Mouse (Mus musculus) frontal cortex, postnatal 36 days (tissue): ENCODE results near the gene Ihh.

Experiments used
- DNase-seq, 2 experiments: peaks; one replicate each; pipeline ENCODE4 v3.0.0; 2022; ENCODE audit warnings: low spot score in 2 of 2

Ihh gene

GRCm38 (mm10) chr1:74947986-74948670 lies 3.3 kb downstream of the Ihh start:
- DNase-seq, result no peak

DNA sequence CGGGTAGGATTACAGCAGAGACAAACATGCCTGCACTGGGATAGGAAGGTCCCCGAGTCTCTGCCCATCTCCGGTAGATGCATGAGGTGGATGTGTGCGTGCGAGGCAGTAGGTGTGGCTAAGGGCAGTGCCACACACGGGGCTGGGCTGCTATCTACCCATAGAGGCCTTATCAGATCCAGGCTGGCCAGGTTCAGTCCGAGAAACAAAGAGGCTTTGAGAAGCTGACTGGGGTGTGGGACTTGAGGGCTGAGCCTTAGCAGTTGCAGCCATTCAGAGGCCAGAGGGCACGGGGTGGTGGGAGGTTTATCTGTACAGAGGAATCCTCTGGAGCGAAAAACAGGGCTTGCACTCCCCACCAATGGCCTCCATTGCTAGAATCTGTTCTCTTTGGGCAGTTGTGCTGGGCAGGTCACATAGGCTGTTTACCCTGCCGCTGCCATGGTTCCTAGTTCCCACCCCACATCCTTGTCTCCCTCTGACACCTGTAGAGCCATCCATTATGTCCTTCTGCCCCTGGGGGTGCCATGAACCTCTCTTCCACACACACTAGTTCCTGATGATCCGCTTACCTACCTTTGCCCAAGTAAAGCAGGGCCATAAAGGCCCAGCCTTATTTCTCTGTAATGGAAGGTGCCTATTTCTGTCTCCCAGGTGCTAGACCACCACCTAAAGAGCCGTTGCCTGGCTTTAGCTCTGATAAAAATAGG lies 9.7 kb downstream of the Ihh start:
- DNase-seq, result no peak

DNA sequence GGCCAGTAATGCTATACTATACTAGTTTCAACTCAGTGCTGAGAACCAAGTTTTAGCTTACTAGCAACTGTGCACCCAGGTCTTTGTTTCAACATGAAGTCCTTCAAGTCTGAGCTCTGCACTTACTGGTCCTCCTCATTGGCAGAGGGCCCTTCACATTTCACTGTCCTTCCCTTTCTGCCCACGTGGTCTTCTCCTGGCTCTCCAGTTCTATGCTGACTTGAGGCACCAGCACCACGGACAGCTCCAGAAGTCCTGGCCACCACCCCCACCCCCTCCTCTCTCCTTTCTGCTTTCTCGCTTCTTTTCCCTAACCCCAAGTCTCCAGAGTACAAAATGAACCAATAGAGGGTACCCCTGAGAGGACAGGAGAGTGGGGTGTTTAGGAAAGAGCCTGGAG lies 11.7 kb downstream of the Ihh start:
- DNase-seq, result no peak

DNA sequence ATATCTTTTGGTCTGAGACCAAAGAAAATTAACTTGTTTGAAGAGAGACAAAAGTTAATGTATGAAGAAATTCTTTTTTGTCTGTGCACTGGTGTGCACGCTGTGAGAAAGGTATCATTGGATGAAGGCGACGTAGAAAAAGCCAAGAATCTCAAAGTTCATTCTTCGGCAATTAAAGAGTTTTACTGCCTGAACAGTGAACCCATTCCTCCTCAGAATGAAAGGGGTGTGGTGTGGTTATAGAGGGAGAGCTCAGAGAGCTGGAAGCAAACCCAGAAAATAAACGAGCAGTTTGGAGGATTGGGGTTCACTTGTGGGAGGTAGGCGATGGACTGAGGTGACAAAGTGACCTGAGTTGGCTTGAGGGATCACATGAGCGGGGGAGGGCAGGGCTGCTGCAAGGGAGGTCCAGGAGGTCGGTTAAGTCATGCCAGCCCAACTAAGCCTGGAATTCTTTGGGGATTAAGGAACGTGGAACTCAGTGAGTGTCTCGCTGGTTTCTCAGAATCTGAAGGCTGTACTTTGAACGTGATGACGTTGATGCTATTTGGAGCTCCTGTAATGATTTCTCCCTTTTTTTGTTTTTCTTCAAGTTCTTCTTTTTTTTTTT lies 15.1 kb downstream of the Ihh start:
- DNase-seq, result no peak

- DNase-seq, result peak; percentile 81 to 85
These were observed 16.1 kb downstream of the Ihh start, which contains the start of gene Cfap65 for GRCm38 (mm10) chr1:74935402-74935801. Cfap65 (minus strand) TSS chr1:74935599.

DNA sequence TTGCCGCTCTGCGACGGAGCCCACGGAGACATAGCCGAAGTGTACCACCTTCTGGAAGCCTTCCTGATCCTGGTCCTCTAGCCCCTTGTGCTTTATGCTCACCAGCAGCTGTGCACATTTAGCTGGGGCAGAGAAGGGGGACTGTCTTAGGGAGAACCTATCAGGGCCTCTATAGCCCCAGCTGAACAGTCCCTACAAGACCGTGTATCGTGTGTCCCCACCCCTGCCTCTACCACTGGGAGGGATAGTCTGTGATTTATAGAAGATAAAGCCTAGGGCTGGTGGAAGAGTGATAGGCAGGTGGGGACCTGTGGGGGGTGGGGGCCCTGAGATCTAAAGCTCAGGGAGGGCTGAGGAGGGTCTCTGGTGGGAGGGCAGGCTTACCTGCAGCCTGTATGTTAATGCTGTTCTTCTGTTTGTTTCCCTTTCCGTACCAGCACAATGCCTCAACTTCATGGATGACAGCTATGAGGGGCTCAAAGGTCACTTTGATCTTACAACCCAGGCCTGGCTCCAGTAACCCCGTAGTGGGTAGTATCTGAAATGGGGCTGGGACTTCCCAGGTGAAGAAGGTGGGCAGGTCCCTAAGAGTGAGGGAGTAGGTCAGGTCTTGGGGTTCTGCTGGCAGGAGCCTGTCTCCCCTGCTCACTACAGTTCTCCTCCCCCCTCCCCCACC lies 23.7 kb downstream of the Ihh start:
- DNase-seq, result no peak

DNA sequence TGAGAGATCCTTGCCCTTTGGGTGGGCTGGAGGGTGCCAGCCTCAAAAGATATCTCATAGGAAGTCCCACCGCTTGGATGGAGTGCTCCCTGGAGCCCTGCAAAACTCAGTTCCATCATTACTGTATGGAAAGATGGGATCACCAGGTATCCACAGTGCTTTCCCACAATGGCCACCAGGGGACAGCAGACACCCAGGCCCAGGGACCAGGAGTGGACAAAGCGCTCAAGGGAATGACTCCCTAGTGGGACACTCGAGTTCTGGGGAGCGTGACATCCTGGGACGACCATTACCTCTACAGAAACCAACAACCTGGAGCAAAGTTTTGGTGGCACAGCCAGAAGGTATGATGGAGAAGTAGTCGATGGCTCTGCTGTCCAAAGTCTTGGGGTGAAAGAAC lies 24.8 kb downstream of the Ihh start:
- peak in 1 of 2 experiments; percentile 48 for DNase-seq

DNA sequence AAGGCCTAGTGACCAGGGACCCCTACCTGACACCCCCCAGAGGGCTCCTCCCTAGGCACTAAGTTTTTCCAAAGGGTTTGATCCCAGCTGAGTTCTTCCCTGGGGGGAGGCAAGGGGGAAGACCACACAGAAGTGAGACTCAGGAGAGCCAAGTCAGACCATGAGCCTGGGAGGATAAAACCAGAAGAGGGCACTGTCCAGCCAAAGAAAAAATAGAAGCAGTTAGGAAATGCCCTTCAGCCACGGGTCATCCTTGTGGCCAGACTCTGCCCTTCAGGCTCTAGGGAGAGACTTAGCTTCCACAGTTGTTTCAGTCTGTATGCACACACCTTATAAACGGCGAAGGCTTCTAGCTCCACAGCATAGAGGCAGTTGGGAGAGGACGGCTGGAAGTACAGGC lies 27.0 kb downstream of the Ihh start:
- DNase-seq, result no peak

DNA sequence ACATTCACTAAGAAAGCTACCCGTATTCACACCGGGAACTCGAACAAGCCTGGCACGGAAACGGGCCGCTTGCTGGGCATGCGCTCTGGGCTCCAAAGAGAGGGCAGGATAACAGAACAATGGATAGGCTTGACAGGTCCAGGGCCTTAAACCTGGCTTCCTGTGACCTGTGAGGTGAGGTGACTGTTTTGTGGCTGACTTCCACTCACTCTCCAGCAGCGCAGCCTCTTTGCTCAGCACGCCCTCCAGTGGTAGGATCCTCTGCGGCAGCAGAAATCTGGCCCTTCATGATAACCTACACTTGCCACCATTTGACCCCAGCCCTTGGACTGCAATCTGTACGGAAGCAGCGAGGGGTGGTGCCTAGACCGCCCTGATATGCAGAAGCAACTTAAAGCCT lies 35.8 kb downstream of the Ihh start:
- DNase-seq, result no peak

GRCm38 (mm10) chr1:74902191-74902590 lies 49.3 kb downstream of the Ihh start:
- DNase-seq, result no peak

DNA sequence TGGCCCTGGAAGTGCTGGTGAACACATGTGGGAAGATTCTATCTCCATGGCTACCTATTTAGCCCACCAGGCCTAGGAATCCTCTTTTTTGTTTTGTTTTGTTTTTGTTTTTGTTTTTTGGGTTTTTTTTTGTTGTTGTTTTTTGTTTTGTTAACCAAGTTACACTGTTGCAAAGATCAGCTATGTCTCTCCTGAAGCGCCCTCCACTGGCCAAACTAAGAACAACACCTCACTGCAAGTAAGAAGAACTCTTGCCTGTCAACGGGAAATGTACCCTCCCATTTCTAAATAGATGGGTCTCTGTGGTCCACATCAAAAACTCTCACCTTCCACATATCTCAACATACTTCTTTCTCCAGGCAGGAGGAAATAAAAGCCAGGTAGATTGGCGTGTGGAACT lies 49.8 kb downstream of the Ihh start:
- peak; percentile 53 to 59 for DNase-seq

- no peak for DNase-seq
These were observed 50.9 kb downstream of the Ihh start for GRCm38 (mm10) chr1:74900341-74901285.

- DNase-seq, result no peak
These were observed 52.6 kb downstream of the Ihh start for GRCm38 (mm10) chr1:74898656-74899431.

- no peak for DNase-seq
These were observed 53.5 kb downstream of the Ihh start for GRCm38 (mm10) chr1:74897976-74898375.
